Mouse (Mus musculus) midbrain, embryonic 15.5 days (tissue): ENCODE results near the gene Parva. TPM values are rescaled to one million over a fixed set of nuclear protein-coding genes. Genes with fewer than 3 reads are reported as not detected.

Experiments
- ATAC-seq: fragments of 200-750 bp; cut with Nextera tagmentation; replicated peaks from 2 replicates; pipeline ENCODE4 v1.8.0; 2017; ENCODE audit warnings: moderate TSS enrichment
- H3K27ac ChIP-seq: fragments of 300-500 bp; sonication (generic); 2 replicates; pipeline ENCODE4 v1.5.1; 2015; ENCODE audit warnings: mild to moderate bottlenecking, inconsistent platforms
- H3K27me3 ChIP-seq: fragments of 300-500 bp; sonication (generic); replicated peaks from 2 replicates; pipeline ENCODE4 v1.6.1; 2015; ENCODE audit warnings: inconsistent platforms
- H3K36me3 ChIP-seq: fragments of 300-500 bp; sonication (generic); replicated peaks from 2 replicates; pipeline ENCODE4 v1.6.1; 2015; ENCODE audit warnings: inconsistent platforms
- H3K4me1 ChIP-seq: fragments of 300-500 bp; sonication (generic); 2 replicates; pipeline ENCODE4 v1.6.1; 2015; ENCODE audit warnings: inconsistent platforms
- H3K4me2 ChIP-seq: fragments of 300-500 bp; sonication (generic); 2 replicates; pipeline ENCODE4 v1.6.1; 2015; ENCODE audit warnings: inconsistent platforms, mild to moderate bottlenecking, moderate library complexity
- H3K4me3 ChIP-seq: fragments of 300-500 bp; sonication (generic); 2 replicates; pipeline ENCODE4 v1.5.1; 2015; ENCODE audit warnings: mild to moderate bottlenecking, inconsistent platforms
- H3K9ac ChIP-seq: fragments of 300-500 bp; sonication (generic); 2 replicates; pipeline ENCODE4 v1.6.1; 2015; ENCODE audit warnings: mild to moderate bottlenecking, inconsistent platforms
- H3K9me3 ChIP-seq: fragments of 300-500 bp; sonication (generic); 2 replicates; pipeline ENCODE4 v1.6.1; 2016; ENCODE audit warnings: inconsistent platforms
- WGBS: fragments of 180-500 bp; shearing (Covaris S2); methylation state at CpG from one replicate; pipeline ENCODE4 v1.1.7; 2015; ENCODE audit warnings: mixed read lengths; 5-methylcytosine and 5-hydroxymethylcytosine counted together
- polyA plus RNA-seq: library from polyadenylated mRNA; unstranded; fragments of >200 nt; fragmentation: Nextera tagmentation; extraction: Ambion mirVana; gene quantifications from 2 replicates; pipeline ENCODE4 v1.2.1, GENCODE M21; 2015

Parva gene
- polyA plus RNA-seq, 1 experiment from 2014 or later: 25.7 TPM

GRCm38 (mm10) chr7:112534148-112534547 lies 106.8 kb downstream of the Parva start:
- peaks cover 11% of the 10 kb centered on the region; the same call in 1 of the 2 replicates for H3K4me1 ChIP-seq
- H3K36me3 ChIP-seq: no peaks in the 10 kb centered on the region
- 70% methylated on average over 3 of the region's 3 CpGs for WGBS
- H3K4me3 ChIP-seq: no peak overlapping the region
- H3K4me2 ChIP-seq: no peak overlapping the region
- H3K9me3 ChIP-seq: no peaks in the 10 kb centered on the region
- H3K27ac ChIP-seq: no peak overlapping the region
- ATAC-seq: no peak
- H3K27me3 ChIP-seq: no peaks in the 10 kb centered on the region
- no peak overlapping the region for H3K9ac ChIP-seq

DNA sequence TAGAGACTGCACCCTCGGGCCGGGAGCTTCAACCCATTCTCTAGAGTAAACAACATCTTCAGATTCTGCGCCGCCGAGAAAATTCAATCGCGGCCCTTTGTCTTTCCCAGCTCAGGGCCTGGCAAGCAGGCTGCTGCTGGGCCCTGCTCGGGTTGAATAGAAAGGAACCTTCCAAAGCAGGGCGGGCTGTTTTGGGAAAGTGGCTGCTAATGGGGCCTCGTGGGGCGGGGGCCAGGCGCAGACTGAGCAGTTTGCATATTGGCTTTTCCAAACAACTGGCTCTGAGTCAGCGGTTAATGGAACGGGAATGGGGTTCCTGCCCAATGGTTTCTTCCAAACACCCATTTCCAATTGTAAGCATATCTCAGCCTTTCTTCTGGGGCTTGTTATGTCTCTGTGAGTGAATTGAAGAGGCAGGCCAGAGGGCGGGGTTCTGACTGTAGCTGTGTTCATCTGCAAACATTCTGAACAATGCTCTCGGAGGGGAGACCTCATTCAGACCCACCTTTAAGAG lies 108.2 kb downstream of the Parva start:
- no peaks in the 10 kb centered on the region for H3K27me3 ChIP-seq
- H3K9me3 ChIP-seq: no peaks in the 10 kb centered on the region
- H3K36me3 ChIP-seq: no peaks in the 10 kb centered on the region
- H3K9ac ChIP-seq: no peak overlapping the region
- no peak overlapping the region for H3K4me2 ChIP-seq
- peak; percentile 78 for ATAC-seq
- H3K4me1 ChIP-seq: peaks cover 11% of the 10 kb centered on the region; the same call in 1 of the 2 replicates
- 7% methylated on average over 16 of the region's 16 CpGs for WGBS
- peak overlapping the region; percentile 18 for H3K27ac ChIP-seq
- no peak overlapping the region for H3K4me3 ChIP-seq

DNA sequence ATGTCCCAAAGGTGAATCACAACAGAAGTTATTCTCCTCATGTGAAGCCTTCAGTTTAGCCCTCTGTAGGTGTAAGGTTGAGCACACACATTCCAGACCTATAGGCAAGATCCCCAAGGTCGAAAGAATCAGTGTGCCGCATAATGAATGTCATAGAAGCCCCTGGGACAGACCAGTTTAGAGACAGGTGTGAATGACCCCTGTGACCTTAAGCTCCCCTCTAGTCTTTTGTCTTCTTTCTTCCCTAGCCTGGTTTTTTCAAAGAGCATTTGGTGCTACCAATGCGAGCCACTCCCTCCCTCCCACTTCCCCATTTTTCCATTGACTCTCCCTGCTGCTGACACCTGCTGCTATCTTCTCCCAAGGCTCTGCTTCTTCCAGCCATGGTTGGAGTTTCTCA lies 121.8 kb downstream of the Parva start:
- no peak for ATAC-seq
- H3K9me3 ChIP-seq: no peaks in the 10 kb centered on the region
- no peaks in the 10 kb centered on the region for H3K36me3 ChIP-seq
- H3K27me3 ChIP-seq: no peaks in the 10 kb centered on the region
- H3K4me2 ChIP-seq: no peak overlapping the region
- H3K27ac ChIP-seq: no peak overlapping the region
- 86% methylated on average over 3 of the region's 3 CpGs for WGBS
- H3K4me3 ChIP-seq: no peak overlapping the region
- no peaks in the 10 kb centered on the region for H3K4me1 ChIP-seq
- H3K9ac ChIP-seq: no peak overlapping the region

GRCm38 (mm10) chr7:112561504-112561903 lies 134.2 kb downstream of the Parva start:
- Histone ChIP-seq H3K9ac (no peak overlapping the region), H3K4me1 (no peaks in the 10 kb centered on the region), H3K4me2 (no peak overlapping the region), H3K27ac (no peak overlapping the region), H3K9me3 (no peaks in the 10 kb centered on the region), H3K4me3 (no peak overlapping the region), H3K36me3 (no peaks in the 10 kb centered on the region), H3K27me3 (no peaks in the 10 kb centered on the region)
- no peak for ATAC-seq
- WGBS: 90% methylated on average over 3 of the region's 3 CpGs

- Histone ChIP-seq H3K27me3 (no peaks in the 10 kb centered on the region), H3K27ac (no peak overlapping the region), H3K4me3 (no peak overlapping the region), H3K36me3 (no peaks in the 10 kb centered on the region), H3K4me2 (no peak overlapping the region), H3K4me1 (no peaks in the 10 kb centered on the region), H3K9ac (no peak overlapping the region), H3K9me3 (no peaks in the 10 kb centered on the region)
- ATAC-seq: no peak
- WGBS: 93% methylated on average over 4 of the region's 4 CpGs
Measured at GRCm38 (mm10) chr7:112567004-112567403, 139.7 kb downstream of the Parva start.

- Histone ChIP-seq H3K9me3 (no peaks in the 10 kb centered on the region), H3K27ac (no peak overlapping the region), H3K4me1 (no peaks in the 10 kb centered on the region), H3K4me2 (no peak overlapping the region), H3K36me3 (no peaks in the 10 kb centered on the region), H3K27me3 (no peaks in the 10 kb centered on the region), H3K9ac (no peak overlapping the region), H3K4me3 (no peak overlapping the region)
- whole genome bisulfite sequencing: 26% methylated on average over 5 of the region's 5 CpGs
- ATAC-seq: no peak
Measured at GRCm38 (mm10) chr7:112568961-112569360, 141.7 kb downstream of the Parva start.

DNA sequence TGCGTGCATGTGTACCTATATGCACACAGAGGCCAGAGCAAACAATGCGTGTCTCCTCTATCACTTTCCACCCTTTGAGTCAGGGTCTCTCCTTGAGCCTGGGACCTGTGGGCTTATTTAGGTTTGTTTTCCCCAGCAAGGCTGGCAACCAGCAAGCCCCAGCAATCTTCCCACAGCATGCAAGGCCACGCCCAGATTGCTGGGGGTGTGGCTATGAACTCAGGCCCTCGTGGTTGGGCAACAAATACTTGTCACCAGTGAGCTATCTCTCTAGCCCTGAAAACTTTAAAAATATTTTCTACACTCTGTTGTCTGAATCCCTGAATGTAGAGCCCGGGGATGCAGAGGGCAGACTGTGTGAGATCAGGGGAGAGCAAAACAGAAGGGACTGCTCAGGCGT lies 154.3 kb downstream of the Parva start:
- Histone ChIP-seq H3K9ac (no peak overlapping the region), H3K27me3 (no peaks in the 10 kb centered on the region), H3K9me3 (no peaks in the 10 kb centered on the region), H3K36me3 (no peaks in the 10 kb centered on the region), H3K4me3 (no peak overlapping the region), H3K27ac (no peak overlapping the region), H3K4me2 (no peak overlapping the region), H3K4me1 (no peaks in the 10 kb centered on the region)
- WGBS: 88% methylated on average over 6 of the region's 6 CpGs
- ATAC-seq: no peak

DNA sequence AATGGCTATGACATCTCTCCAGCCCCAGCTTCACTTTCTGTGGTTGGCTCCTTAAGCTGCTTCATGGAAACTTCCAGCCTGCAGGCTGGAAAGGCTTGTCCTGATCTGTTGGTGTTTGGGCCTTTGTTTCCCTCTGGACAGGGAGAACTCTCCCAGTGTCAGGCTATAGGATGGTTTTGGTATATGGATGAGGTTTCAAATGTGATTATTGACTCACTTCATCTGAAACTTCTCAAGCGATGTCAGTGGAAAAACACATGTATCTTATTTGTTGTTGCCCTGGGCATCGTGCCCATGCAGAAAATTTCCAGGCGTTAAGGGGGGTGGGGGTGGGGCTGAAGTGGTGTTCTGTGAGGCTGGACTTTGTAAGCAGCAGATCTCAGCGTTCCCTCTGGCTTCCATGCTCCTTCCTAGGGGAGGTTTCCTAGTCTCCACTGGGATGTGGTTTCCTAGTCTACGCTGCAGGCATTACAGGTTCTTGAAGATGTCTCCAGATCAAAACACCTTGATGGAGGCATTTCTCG lies 155.6 kb downstream of the Parva start:
- H3K27me3 ChIP-seq: no peaks in the 10 kb centered on the region
- WGBS: 70% methylated on average over 6 of the region's 6 CpGs
- H3K4me3 ChIP-seq: no peak overlapping the region
- no peaks in the 10 kb centered on the region for H3K9me3 ChIP-seq
- ATAC-seq: no peak
- H3K4me1 ChIP-seq: no peaks in the 10 kb centered on the region
- H3K27ac ChIP-seq: no peak overlapping the region
- no peaks in the 10 kb centered on the region for H3K36me3 ChIP-seq
- H3K9ac ChIP-seq: no peak overlapping the region
- no peak overlapping the region for H3K4me2 ChIP-seq

DNA sequence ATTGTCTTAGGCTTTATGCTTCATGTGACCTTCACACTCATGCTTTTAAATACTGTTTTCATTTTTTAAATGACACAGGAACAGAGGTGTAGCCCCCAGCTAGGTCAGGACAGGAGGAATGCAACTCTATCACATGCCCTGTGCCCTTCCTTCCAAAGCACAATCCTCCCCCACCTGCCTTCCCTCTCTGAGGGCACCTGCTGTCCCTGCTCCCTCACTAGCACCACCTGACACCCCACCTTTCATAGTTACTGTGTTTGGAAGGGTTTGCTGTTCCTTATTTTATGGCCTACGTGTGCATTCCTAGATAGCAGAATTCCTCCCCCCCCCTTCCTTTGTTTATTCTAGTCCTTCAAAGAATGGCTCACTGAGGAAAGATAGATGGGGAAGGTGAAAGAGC lies 160.1 kb downstream of the Parva start:
- 93% methylated on average over 1 of the region's 1 CpGs for WGBS
- ATAC-seq: no peak
- Histone ChIP-seq H3K9ac (no peak overlapping the region), H3K4me1 (no peaks in the 10 kb centered on the region), H3K4me2 (no peak overlapping the region), H3K4me3 (no peak overlapping the region), H3K36me3 (no peaks in the 10 kb centered on the region), H3K27me3 (no peaks in the 10 kb centered on the region), H3K27ac (no peak overlapping the region), H3K9me3 (no peaks in the 10 kb centered on the region)

DNA sequence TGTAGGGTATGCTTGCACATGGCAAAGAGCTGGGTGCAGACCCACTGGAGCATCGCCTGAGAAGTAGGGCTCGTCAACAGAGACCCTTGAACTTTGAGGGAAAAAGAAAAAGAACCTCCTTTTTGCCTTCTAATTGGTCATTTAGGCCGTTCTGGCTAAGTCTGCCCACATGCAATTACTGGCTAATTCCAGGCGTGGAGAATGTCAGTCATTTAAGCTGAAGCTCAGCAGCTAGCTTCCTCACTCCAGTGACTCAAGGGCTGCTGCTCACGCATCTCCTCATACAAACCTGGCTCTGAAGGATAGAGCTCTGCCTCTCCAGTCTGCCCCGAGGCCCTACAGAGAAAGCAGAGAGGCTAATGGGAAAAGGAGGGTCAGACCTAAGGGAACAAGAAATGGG lies 162.2 kb downstream of the Parva start:
- no peak for ATAC-seq
- H3K9me3 ChIP-seq: no peaks in the 10 kb centered on the region
- H3K4me3 ChIP-seq: no peak overlapping the region
- H3K4me1 ChIP-seq: no peaks in the 10 kb centered on the region
- no peak overlapping the region for H3K9ac ChIP-seq
- H3K4me2 ChIP-seq: no peak overlapping the region
- H3K36me3 ChIP-seq: no peaks in the 10 kb centered on the region
- no peak overlapping the region for H3K27ac ChIP-seq
- 54% methylated on average over 6 of the region's 6 CpGs for WGBS
- H3K27me3 ChIP-seq: no peaks in the 10 kb centered on the region

DNA sequence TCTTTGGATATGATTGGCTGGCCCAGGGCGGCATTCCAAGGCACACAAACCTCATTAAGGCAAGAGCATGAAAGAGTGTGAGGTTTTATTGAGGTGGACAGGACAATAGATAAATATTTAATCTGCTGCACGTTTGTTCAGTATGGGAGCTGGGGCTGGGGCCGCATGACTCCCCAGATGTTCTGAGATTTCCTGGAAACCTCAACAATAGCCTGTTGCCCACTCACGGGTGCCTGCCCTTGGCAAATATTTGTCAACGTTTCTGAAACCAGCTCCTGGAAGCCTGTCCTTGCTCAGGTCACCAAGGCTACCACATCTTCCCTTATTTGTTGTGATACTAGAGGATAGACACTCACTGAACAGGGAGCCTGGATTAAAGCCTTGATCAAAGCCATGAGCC lies 166.3 kb downstream of the Parva start:
- 57% methylated on average over 5 of the region's 5 CpGs for WGBS
- Histone ChIP-seq H3K4me1 (no peaks in the 10 kb centered on the region), H3K27me3 (no peaks in the 10 kb centered on the region), H3K4me3 (no peak overlapping the region), H3K9me3 (no peaks in the 10 kb centered on the region), H3K9ac (no peak overlapping the region), H3K36me3 (no peaks in the 10 kb centered on the region), H3K4me2 (no peak overlapping the region), H3K27ac (no peak overlapping the region)
- no peak for ATAC-seq

DNA sequence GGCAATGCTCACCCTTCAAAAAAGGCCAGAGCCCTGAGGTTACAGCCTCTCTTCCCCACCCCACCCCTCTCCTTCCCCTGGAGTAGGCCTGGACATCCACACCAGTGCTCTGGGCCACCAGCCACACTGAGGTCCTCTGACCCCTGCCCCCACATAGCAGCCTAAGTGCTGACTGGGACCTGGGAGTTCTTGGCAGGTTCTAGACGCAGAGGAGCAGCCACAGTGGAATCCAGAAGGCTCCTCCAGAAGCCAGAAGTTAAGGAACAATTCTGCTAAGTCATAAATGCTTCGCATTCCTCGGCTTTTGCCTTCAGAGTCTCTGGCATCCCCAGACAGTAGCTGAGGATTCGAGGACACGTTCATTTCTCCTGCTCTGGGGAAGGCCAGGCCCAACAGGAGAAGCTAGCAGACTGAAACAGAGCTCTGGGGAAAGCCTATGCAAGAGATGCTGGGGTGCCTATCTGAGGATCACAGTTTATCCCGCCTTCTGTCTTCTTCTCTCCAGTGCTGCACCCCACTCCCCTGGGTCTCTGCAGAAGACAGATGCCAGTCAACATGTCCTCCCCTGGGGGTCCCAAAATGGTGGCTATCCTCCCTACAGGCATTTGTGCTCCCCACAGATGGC lies 168.0 kb downstream of the Parva start:
- Histone ChIP-seq H3K27me3 (no peaks in the 10 kb centered on the region), H3K9ac (no peak overlapping the region), H3K4me2 (no peak overlapping the region), H3K36me3 (no peaks in the 10 kb centered on the region), H3K4me1 (no peaks in the 10 kb centered on the region), H3K4me3 (no peak overlapping the region), H3K9me3 (no peaks in the 10 kb centered on the region), H3K27ac (no peak overlapping the region)
- WGBS: 73% methylated on average over 6 of the region's 6 CpGs
- no peak for ATAC-seq

- WGBS: 41% methylated on average over 2 of the region's 2 CpGs
- Histone ChIP-seq H3K9ac (no peak overlapping the region), H3K27me3 (no peaks in the 10 kb centered on the region), H3K4me3 (no peak overlapping the region), H3K27ac (no peak overlapping the region), H3K36me3 (no peaks in the 10 kb centered on the region), H3K4me1 (peaks cover 7% of the 10 kb centered on the region; the same call in 1 of the 2 replicates), H3K9me3 (no peaks in the 10 kb centered on the region), H3K4me2 (no peak overlapping the region)
- no peak for ATAC-seq
Measured at GRCm38 (mm10) chr7:112599650-112600049, 172.3 kb downstream of the Parva start.
